Mouse (Mus musculus): ENCODE data around the gene Vgll4. TPM values are rescaled to one million over a fixed set of nuclear protein-coding genes. Genes with fewer than 3 reads are reported as not detected.

Gene Vgll4
- total RNA-seq, 1 experiment = 25.5 TPM

DNA sequence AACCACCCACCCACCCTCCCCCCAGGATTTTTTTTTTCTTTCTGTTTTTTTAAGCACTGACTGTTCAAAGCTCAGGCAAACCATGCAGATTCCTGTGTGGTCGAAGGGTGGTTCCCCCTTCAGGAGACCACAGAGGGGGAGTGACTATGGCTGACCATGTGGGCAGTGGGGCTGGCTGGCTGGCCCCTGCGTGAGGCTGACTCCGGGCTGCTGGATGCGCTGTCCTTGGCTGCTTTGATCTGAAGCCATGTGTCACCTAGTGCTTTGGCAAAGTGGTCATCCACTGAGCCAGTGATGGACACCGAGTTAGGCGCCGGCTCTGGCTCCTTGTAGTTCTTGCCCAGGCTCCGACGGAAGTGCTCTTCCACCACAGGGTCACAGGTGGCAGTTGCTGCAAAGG, 107.7 kb downstream of the Vgll4 start:
- peaks cover 7% of the 10 kb centered on the region; the same call in 1 of the 2 replicates for H3K36me3 ChIP-seq (ENCODE audit: control insufficient read depth, insufficient read depth, low read length, poor library complexity, severe bottlenecking)
- DNase-seq (ENCODE audit: low read depth, low spot score) = no peak
- H3K4me3 ChIP-seq (ENCODE audit: insufficient read depth in 1 of 2, low read depth in 1 of 2, low read length in 2 of 2, poor library complexity in 1 of 2, severe bottlenecking in 1 of 2) = no peak overlapping the region
- no peaks in the 10 kb centered on the region for H3K9me3 ChIP-seq (ENCODE audit: control insufficient read depth, insufficient read depth, low read depth, low read length)
- in situ Hi-C loops (cut with MboI; ENCODE audit: low sequenced_read_pairs in 2 of 2, unreplicated experiment in 2 of 2) = no loop called here
- H3K27ac ChIP-seq (ENCODE audit: insufficient read depth, low read depth, low read length, poor library complexity, severe bottlenecking) = no peak overlapping the region
- TF ChIP-seq HCFC1 (IDR thresholded peaks at IDR 0.05; ENCODE audit: borderline replicate concordance, insufficient read depth, low read length) (no peak), ZNF384 (IDR thresholded peaks at IDR 0.05; ENCODE audit: low read depth, low read length) (no peak), CHD2 (IDR thresholded peaks at IDR 0.05; ENCODE audit: low read depth, low read length) (no peak), MAFK (IDR thresholded peaks at IDR 0.05; ENCODE audit: insufficient read depth, low read depth, low read length) (no peak), ZC3H11A (IDR thresholded peaks at IDR 0.05; ENCODE audit: borderline replicate concordance, low read depth, low read length) (no peak)
- no peaks in the 10 kb centered on the region; a peak in 1 of 4 replicates for H3K4me1 ChIP-seq (ENCODE audit: control insufficient read depth in 2 of 2, insufficient read depth in 2 of 2, low read length in 2 of 2, poor library complexity in 1 of 2)
- no peak overlapping the region for H3K9ac ChIP-seq (ENCODE audit: insufficient read depth, low read depth, low read length, poor library complexity, severe bottlenecking)

DNA sequence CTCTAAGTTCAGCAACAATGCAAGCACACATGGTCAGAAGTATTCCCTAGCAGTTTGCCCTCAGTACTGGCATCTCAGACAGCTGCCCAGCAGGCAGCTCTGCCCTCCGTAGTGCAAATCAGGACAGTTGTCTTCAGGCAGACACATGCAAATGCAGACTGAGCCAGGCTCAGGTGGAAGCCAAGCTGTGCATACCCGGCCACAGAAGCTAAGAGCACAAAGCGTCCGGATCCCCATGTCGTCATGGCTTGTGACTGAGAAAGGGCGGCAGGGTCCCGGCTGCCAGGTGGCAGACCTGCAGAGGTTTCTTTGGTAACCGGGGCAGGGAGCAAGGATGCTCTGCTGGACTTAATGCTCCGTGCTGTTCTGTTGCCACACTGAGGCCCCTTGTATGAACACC, 108.2 kb downstream of the Vgll4 start:
- DNase-seq (ENCODE audit: low read depth, low spot score) = no peak
- no peak overlapping the region for H3K9ac ChIP-seq (ENCODE audit: insufficient read depth, low read depth, low read length, poor library complexity, severe bottlenecking)
- TF ChIP-seq HCFC1 (IDR thresholded peaks at IDR 0.05; ENCODE audit: borderline replicate concordance, insufficient read depth, low read length) (no peak), MAFK (IDR thresholded peaks at IDR 0.05; ENCODE audit: insufficient read depth, low read depth, low read length) (no peak), ZNF384 (IDR thresholded peaks at IDR 0.05; ENCODE audit: low read depth, low read length) (no peak), CHD2 (IDR thresholded peaks at IDR 0.05; ENCODE audit: low read depth, low read length) (no peak), ZC3H11A (IDR thresholded peaks at IDR 0.05; ENCODE audit: borderline replicate concordance, low read depth, low read length) (no peak)
- no peaks in the 10 kb centered on the region; a peak in 1 of 4 replicates for H3K4me1 ChIP-seq (ENCODE audit: control insufficient read depth in 2 of 2, insufficient read depth in 2 of 2, low read length in 2 of 2, poor library complexity in 1 of 2)
- peaks cover 7% of the 10 kb centered on the region; the same call in 1 of the 2 replicates for H3K36me3 ChIP-seq (ENCODE audit: control insufficient read depth, insufficient read depth, low read length, poor library complexity, severe bottlenecking)
- no peak overlapping the region for H3K27ac ChIP-seq (ENCODE audit: insufficient read depth, low read depth, low read length, poor library complexity, severe bottlenecking)
- H3K4me3 ChIP-seq (ENCODE audit: insufficient read depth in 1 of 2, low read depth in 1 of 2, low read length in 2 of 2, poor library complexity in 1 of 2, severe bottlenecking in 1 of 2) = no peak overlapping the region
- no peaks in the 10 kb centered on the region for H3K9me3 ChIP-seq (ENCODE audit: control insufficient read depth, insufficient read depth, low read depth, low read length)
- in situ Hi-C loops (cut with MboI; ENCODE audit: low sequenced_read_pairs in 2 of 2, unreplicated experiment in 2 of 2) = no loop called here

DNA sequence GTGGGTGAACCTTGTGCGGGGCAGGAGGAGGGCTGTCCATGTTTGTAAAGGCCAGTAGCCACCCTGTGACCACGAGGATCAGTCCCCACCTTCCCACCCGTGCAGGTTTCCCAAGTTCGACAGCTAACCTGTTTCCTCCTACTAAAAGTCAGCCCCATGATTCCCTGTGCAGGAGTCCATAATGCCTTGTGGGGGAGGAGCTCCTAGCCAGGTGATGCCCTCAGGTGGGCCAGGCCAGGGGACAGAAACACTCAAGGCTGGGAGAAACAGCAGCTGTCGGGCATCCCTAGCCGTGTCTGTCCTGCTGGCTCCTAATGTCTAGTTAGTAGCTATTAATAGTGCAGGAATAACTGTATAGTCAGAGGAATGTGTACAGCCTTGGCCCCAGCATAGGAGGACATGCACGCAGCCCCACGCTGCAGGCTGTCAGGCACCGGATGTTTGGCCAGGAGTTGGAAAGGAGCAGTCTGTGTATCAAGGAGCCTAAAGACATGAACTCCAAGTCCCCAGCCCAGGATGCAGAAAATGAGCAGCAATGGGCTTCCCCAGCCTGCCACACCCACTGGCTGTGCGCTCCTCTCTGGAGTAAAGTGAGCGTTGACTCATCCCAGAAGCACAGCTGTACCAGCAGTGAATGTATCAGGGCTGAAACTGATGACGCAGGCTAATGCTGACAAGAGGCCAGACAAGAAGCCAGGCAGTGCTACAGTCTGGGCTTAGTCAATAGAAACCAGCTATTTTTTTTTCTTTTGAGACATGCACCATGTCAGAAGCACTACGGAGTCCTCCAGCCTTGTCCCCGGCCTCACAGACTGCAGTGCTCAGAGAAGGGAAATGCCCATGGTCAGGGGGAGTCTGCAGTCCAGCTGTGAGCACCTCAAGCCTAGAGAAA, 108.9 kb downstream of the Vgll4 start:
- H3K27ac ChIP-seq (ENCODE audit: insufficient read depth, low read depth, low read length, poor library complexity, severe bottlenecking) = no peak overlapping the region
- TF ChIP-seq HCFC1 (IDR thresholded peaks at IDR 0.05; ENCODE audit: borderline replicate concordance, insufficient read depth, low read length) = no peak
- no peak for TF ChIP-seq ZNF384 (IDR thresholded peaks at IDR 0.05; ENCODE audit: low read depth, low read length)
- TF ChIP-seq MAFK (IDR thresholded peaks at IDR 0.05; ENCODE audit: insufficient read depth, low read depth, low read length) = no peak
- no peak for TF ChIP-seq CHD2 (IDR thresholded peaks at IDR 0.05; ENCODE audit: low read depth, low read length)
- TF ChIP-seq ZC3H11A (IDR thresholded peaks at IDR 0.05; ENCODE audit: borderline replicate concordance, low read depth, low read length) = no peak
- H3K36me3 ChIP-seq (ENCODE audit: control insufficient read depth, insufficient read depth, low read length, poor library complexity, severe bottlenecking) = peaks cover 7% of the 10 kb centered on the region; the same call in 1 of the 2 replicates
- in situ Hi-C loops (cut with MboI; ENCODE audit: low sequenced_read_pairs in 2 of 2, unreplicated experiment in 2 of 2) = no loop called here
- DNase-seq (ENCODE audit: low read depth, low spot score) = no peak
- H3K9ac ChIP-seq (ENCODE audit: insufficient read depth, low read depth, low read length, poor library complexity, severe bottlenecking) = no peak overlapping the region
- no peaks in the 10 kb centered on the region; a peak in 1 of 4 replicates for H3K4me1 ChIP-seq (ENCODE audit: control insufficient read depth in 2 of 2, insufficient read depth in 2 of 2, low read length in 2 of 2, poor library complexity in 1 of 2)
- no peak overlapping the region for H3K4me3 ChIP-seq (ENCODE audit: insufficient read depth in 1 of 2, low read depth in 1 of 2, low read length in 2 of 2, poor library complexity in 1 of 2, severe bottlenecking in 1 of 2)
- H3K9me3 ChIP-seq (ENCODE audit: control insufficient read depth, insufficient read depth, low read depth, low read length) = no peaks in the 10 kb centered on the region

DNA sequence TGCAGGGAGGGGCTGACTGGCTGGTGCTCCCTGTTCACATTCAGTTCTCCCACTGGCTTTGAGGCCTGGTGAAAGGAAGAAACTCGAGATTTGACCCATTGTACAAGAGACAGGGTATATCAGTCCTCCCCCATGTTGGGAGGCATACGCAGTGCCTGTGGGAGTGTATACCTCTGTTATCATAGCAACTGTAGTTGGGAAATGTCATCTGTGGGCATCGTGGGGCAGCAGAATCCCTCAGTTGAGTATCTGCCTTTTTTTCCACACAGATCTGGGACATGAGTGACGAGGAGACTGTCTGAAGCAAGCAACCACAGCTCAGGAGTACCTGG, 111.1 kb downstream of the Vgll4 start:
- Histone ChIP-seq H3K4me1 (ENCODE audit: control insufficient read depth in 2 of 2, insufficient read depth in 2 of 2, low read length in 2 of 2, poor library complexity in 1 of 2) (no peaks in the 10 kb centered on the region), H3K4me3 (ENCODE audit: insufficient read depth in 1 of 2, low read depth in 1 of 2, low read length in 2 of 2, poor library complexity in 1 of 2, severe bottlenecking in 1 of 2) (no peak overlapping the region), H3K36me3 (ENCODE audit: control insufficient read depth, insufficient read depth, low read length, poor library complexity, severe bottlenecking) (peaks cover 7% of the 10 kb centered on the region; the same call in 1 of the 2 replicates), H3K27ac (ENCODE audit: insufficient read depth, low read depth, low read length, poor library complexity, severe bottlenecking) (no peak overlapping the region), H3K9ac (ENCODE audit: insufficient read depth, low read depth, low read length, poor library complexity, severe bottlenecking) (no peak overlapping the region), H3K9me3 (ENCODE audit: control insufficient read depth, insufficient read depth, low read depth, low read length) (no peaks in the 10 kb centered on the region)
- in situ Hi-C loops (cut with MboI; ENCODE audit: low sequenced_read_pairs in 2 of 2, unreplicated experiment in 2 of 2) = no loop called here
- no peak for TF ChIP-seq MAFK (IDR thresholded peaks at IDR 0.05; ENCODE audit: insufficient read depth, low read depth, low read length)
- no peak for DNase-seq (ENCODE audit: low read depth, low spot score)
